Mouse (Mus musculus) hindbrain, embryonic 11.5 days (tissue): ENCODE data around the gene Capzb. TPM values are rescaled to one million over a fixed set of nuclear protein-coding genes. Genes with fewer than 3 reads are reported as not detected.

Source experiments
- ATAC-seq: fragments of 200-750 bp; cut with Nextera tagmentation; 2 replicates; pipeline ENCODE4 v1.8.0; 2017; ENCODE audit warnings: mild to moderate bottlenecking, moderate TSS enrichment, moderate library complexity; ENCODE audit not compliant: low FRiP score
- DNase-seq: peaks from one replicate; pipeline ENCODE4 v3.0.0-alpha.2; 2015; ENCODE audit warnings: low spot score
- H3K27ac ChIP-seq: fragments of 300-500 bp; sonication (generic); 2 replicates; pipeline ENCODE4 v1.5.1; 2014; ENCODE audit warnings: mild to moderate bottlenecking, low read depth, low read length
- H3K27me3 ChIP-seq: fragments of 300-500 bp; sonication (generic); 2 replicates; pipeline ENCODE4 v1.6.1; 2014; ENCODE audit warnings: mild to moderate bottlenecking, low read length, moderate library complexity, mixed read lengths; ENCODE audit not compliant: control insufficient read depth, insufficient read depth
- H3K36me3 ChIP-seq: fragments of 300-500 bp; sonication (generic); 2 replicates; pipeline ENCODE4 v1.6.1; 2014; ENCODE audit warnings: mild to moderate bottlenecking, low read length, moderate library complexity, mixed read lengths; ENCODE audit not compliant: control insufficient read depth, insufficient read depth
- H3K4me1 ChIP-seq: fragments of 300-500 bp; sonication (generic); replicated peaks from 2 replicates; pipeline ENCODE4 v1.6.1; 2014; ENCODE audit warnings: low read length, mixed read lengths; ENCODE audit not compliant: control insufficient read depth, insufficient read depth
- H3K4me2 ChIP-seq: fragments of 300-500 bp; sonication (generic); replicated peaks from 2 replicates; pipeline ENCODE4 v1.6.1; 2014; ENCODE audit warnings: mild to moderate bottlenecking, low read depth, low read length
- H3K4me3 ChIP-seq: fragments of 300-500 bp; sonication (generic); 2 replicates; pipeline ENCODE4 v1.5.1; 2014; ENCODE audit warnings: low read depth, low read length
- H3K9ac ChIP-seq: fragments of 300-500 bp; sonication (generic); 2 replicates; pipeline ENCODE4 v1.6.1; 2014; ENCODE audit warnings: low read depth, low read length
- H3K9me3 ChIP-seq: fragments of 300-500 bp; sonication (generic); 2 replicates; pipeline ENCODE4 v1.6.1; 2016; ENCODE audit warnings: low read length; ENCODE audit not compliant: control insufficient read depth
- WGBS: fragments of 180-500 bp; shearing (Covaris S2); extraction: QIAGEN DNeasy Blood & Tissue Kit; methylation state at CpG from one replicate; pipeline ENCODE4 v1.1.7; 2014; 5-methylcytosine and 5-hydroxymethylcytosine counted together
- polyA plus RNA-seq: library from polyadenylated mRNA; unstranded; fragments of >200 nt; fragmentation: Nextera tagmentation; extraction: Ambion mirVana; gene quantifications from 2 replicates; pipeline ENCODE4 v1.2.1, GENCODE M21; 2014

The Capzb gene
- polyA plus RNA-seq, 1 experiment from 2014 or later: 239 TPM

DNA sequence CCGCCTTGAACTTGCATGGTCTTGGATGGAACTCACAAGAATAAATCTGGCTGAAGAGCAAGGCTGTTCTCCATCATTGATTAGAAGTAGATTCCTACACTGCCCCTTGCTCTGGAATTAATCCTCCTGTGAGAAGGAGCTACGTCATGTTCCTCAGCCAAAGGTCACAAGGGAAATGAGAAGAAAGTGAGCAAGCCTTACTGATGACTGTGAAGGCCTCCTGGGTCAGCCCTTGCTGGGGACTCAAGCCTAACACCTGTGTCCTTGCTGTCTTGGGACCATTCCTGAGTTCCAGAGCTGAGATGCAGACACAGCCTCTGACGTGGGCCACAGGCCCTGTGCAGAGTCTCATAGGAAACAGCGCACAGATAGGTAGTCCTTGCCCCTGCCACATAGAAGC, 33.2 kb downstream of the Capzb start:
- Histone ChIP-seq H3K9me3 (no peaks in the 10 kb centered on the region), H3K36me3 (no peaks in the 10 kb centered on the region), H3K4me3 (no peak overlapping the region), H3K4me2 (no peak overlapping the region), H3K4me1 (no peaks in the 10 kb centered on the region), H3K27me3 (no peaks in the 10 kb centered on the region), H3K27ac (no peak overlapping the region), H3K9ac (no peak overlapping the region)
- ATAC-seq: no peak
- DNase-seq: no peak
- WGBS: 92% methylated on average over 4 of the region's 4 CpGs

- no peak overlapping the region for H3K27ac ChIP-seq
- H3K27me3 ChIP-seq: no peaks in the 10 kb centered on the region
- H3K4me2 ChIP-seq: no peak overlapping the region
- WGBS: 75% methylated on average over 13 of the region's 13 CpGs
- no peak overlapping the region for H3K4me3 ChIP-seq
- no peak for ATAC-seq
- no peaks in the 10 kb centered on the region for H3K36me3 ChIP-seq
- no peaks in the 10 kb centered on the region for H3K4me1 ChIP-seq
- H3K9me3 ChIP-seq: no peaks in the 10 kb centered on the region
- H3K9ac ChIP-seq: no peak overlapping the region
- DNase-seq: no peak
Observed at GRCm38 (mm10) chr4:139226504-139227216, 34.0 kb downstream of the Capzb start.

GRCm38 (mm10) chr4:139227923-139228322, 35.2 kb downstream of the Capzb start:
- no peak for ATAC-seq
- no peaks in the 10 kb centered on the region for H3K27me3 ChIP-seq

DNA sequence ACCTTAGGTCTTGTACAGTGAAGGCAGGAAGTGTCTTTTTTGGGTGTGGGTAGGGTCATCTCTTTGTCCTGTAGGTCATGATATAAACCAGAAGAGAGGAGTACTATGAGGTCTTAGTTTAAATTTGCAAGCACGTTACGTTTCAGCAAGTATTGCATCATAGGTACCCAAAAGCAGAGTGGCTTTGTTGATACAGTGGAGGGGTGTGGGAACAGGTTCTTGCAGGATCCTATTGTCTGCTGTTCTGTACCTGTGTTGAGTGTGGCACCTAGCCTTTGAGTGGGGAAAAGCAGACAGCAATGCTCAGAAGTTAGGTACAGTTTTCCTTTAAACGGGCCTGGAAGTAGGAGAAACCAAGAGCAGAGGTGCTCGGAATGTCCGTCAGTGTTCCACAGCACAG, 36.6 kb downstream of the Capzb start:
- WGBS: 92% methylated on average over 5 of the region's 5 CpGs
- Histone ChIP-seq H3K27me3 (no peaks in the 10 kb centered on the region), H3K4me3 (no peak overlapping the region), H3K36me3 (no peaks in the 10 kb centered on the region; the same call in 1 of the 2 replicates), H3K27ac (no peak overlapping the region), H3K9me3 (no peaks in the 10 kb centered on the region), H3K4me1 (no peaks in the 10 kb centered on the region), H3K4me2 (no peak overlapping the region), H3K9ac (no peak overlapping the region)
- no peak for ATAC-seq
- no peak for DNase-seq

More at GRCm38 (mm10) chr4:139227923-139228322, 35.2 kb downstream of the Capzb start:
- 94% methylated on average over 7 of the region's 7 CpGs for WGBS
- DNase-seq: no peak
- no peaks in the 10 kb centered on the region for H3K36me3 ChIP-seq
- no peak overlapping the region for H3K4me3 ChIP-seq
- H3K4me2 ChIP-seq: no peak overlapping the region
- no peak overlapping the region for H3K27ac ChIP-seq
- no peak overlapping the region for H3K9ac ChIP-seq
- no peaks in the 10 kb centered on the region for H3K9me3 ChIP-seq
- H3K4me1 ChIP-seq: no peaks in the 10 kb centered on the region

- Histone ChIP-seq H3K36me3 (peaks cover 2% of the 10 kb centered on the region; the same call in 1 of the 2 replicates), H3K27me3 (no peaks in the 10 kb centered on the region), H3K4me1 (no peaks in the 10 kb centered on the region), H3K27ac (no peak overlapping the region), H3K9ac (no peak overlapping the region), H3K4me3 (no peak overlapping the region), H3K4me2 (no peak overlapping the region), H3K9me3 (no peaks in the 10 kb centered on the region)
- 70% methylated on average over 11 of the region's 11 CpGs for WGBS
- ATAC-seq: no peak
- DNase-seq: no peak
Observed at GRCm38 (mm10) chr4:139230376-139231120, 37.8 kb downstream of the Capzb start.

DNA sequence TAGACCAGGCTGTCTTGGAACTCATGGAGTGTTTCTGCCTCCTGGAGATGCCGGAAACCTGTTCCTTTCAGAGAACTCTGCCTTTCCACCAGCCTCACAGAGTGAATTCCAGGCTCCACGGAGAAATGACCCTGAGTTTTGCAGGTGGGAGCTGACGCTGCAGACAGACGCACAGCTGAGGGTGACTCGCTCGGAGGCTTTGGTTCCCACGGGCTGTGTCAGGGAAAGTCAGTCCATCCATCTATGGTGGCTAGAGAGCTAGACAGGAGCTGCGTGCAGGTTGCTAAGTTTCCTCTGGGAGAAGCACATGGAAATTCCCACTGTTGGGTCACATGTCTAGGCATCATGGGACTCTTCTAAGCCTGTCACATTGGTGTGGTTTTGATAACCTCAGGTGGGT, 38.5 kb downstream of the Capzb start:
- no peak overlapping the region for H3K4me2 ChIP-seq
- H3K36me3 ChIP-seq: peaks cover 2% of the 10 kb centered on the region; the same call in 1 of the 2 replicates
- ATAC-seq (no peak), DNase-seq (no peak)
- no peak overlapping the region for H3K9ac ChIP-seq
- H3K9me3 ChIP-seq: no peaks in the 10 kb centered on the region
- no peak overlapping the region for H3K27ac ChIP-seq
- H3K4me3 ChIP-seq: no peak overlapping the region
- WGBS: 78% methylated on average over 8 of the region's 8 CpGs
- H3K4me1 ChIP-seq: no peaks in the 10 kb centered on the region
- H3K27me3 ChIP-seq: no peaks in the 10 kb centered on the region

- Histone ChIP-seq H3K27me3 (no peaks in the 10 kb centered on the region), H3K9ac (no peak overlapping the region), H3K36me3 (peaks cover 2% of the 10 kb centered on the region; the same call in 1 of the 2 replicates), H3K9me3 (no peaks in the 10 kb centered on the region), H3K4me2 (no peak overlapping the region), H3K4me3 (no peak overlapping the region), H3K4me1 (no peaks in the 10 kb centered on the region), H3K27ac (no peak overlapping the region)
- 54% methylated on average over 6 of the region's 6 CpGs for WGBS
- ATAC-seq (no peak), DNase-seq (peak; percentile 72)
Observed at GRCm38 (mm10) chr4:139232479-139233145, 39.9 kb downstream of the Capzb start.

GRCm38 (mm10) chr4:139233146-139233495, 40.4 kb downstream of the Capzb start:
- Histone ChIP-seq H3K36me3 (peaks cover 2% of the 10 kb centered on the region; the same call in 1 of the 2 replicates), H3K27me3 (no peaks in the 10 kb centered on the region), H3K4me1 (no peaks in the 10 kb centered on the region), H3K4me2 (no peak overlapping the region), H3K27ac (no peak overlapping the region), H3K9me3 (no peaks in the 10 kb centered on the region), H3K4me3 (no peak overlapping the region), H3K9ac (no peak overlapping the region)
- 91% methylated on average over 7 of the region's 7 CpGs for WGBS
- ATAC-seq: no peak
- DNase-seq: no peak
